Mouse (Mus musculus): ENCODE results near the gene Tifa.

GRCm38 (mm10) chr3:127748644-127749043 is 41.0 kb upstream of the Tifa start:
- TF ChIP-seq USF1 (IDR thresholded peaks at IDR 0.05; ENCODE audit: low read depth) (no peak), CTCF (IDR thresholded peaks at IDR 0.05; ENCODE audit: control insufficient read depth, insufficient read depth, insufficient read length) (no peak), MYOD1 (IDR thresholded peaks at IDR 0.05; ENCODE audit: control insufficient read depth, insufficient read length, low read depth) (no peak), MAX (IDR thresholded peaks at IDR 0.05) (no peak)
